Mouse (Mus musculus) small intestine, adult 2 months (tissue): Measurements from ENCODE around the gene Mfn2. TPM values are rescaled to one million over a fixed set of nuclear protein-coding genes. Genes with fewer than 3 reads are reported as not detected.

Experiments
- H3K27ac ChIP-seq: fragments of 200-500 bp; 2 replicates; pipeline ENCODE4 v1.5.1; 2012; ENCODE audit warnings: low read depth, low read length, control low read depth, inconsistent platforms; ENCODE audit not compliant: insufficient read depth
- H3K27me3 ChIP-seq: fragments of 200-500 bp; 2 replicates; pipeline ENCODE4 v1.6.1; 2012; ENCODE audit warnings: mild to moderate bottlenecking, moderate library complexity, low read length, inconsistent platforms; ENCODE audit not compliant: control insufficient read depth, insufficient read depth
- H3K36me3 ChIP-seq: fragments of 200-500 bp; 2 replicates; pipeline ENCODE4 v1.6.1; 2012; ENCODE audit warnings: mild to moderate bottlenecking, low read length, control low read depth, inconsistent platforms; ENCODE audit not compliant: control insufficient read depth, insufficient read depth
- H3K4me1 ChIP-seq: fragments of 200-500 bp; 2 replicates; pipeline ENCODE4 v1.6.1; 2012; ENCODE audit warnings: low read length, inconsistent platforms, mixed read lengths; ENCODE audit not compliant: control insufficient read depth, insufficient read depth, insufficient read length
- H3K4me3 ChIP-seq: fragments of 200-500 bp; 2 replicates; pipeline ENCODE4 v1.5.1; 2012; ENCODE audit warnings: low read depth, mild to moderate bottlenecking, control low read depth, inconsistent platforms, low read length, moderate library complexity
- CTCF ChIP-seq: fragments of 200-500 bp; IDR thresholded peaks from 2 replicates; pipeline ENCODE4 v1.5.1; 2012; ENCODE audit warnings: low read depth, mild to moderate bottlenecking, control low read depth, inconsistent platforms, low read length, moderate library complexity, mixed read lengths; ENCODE audit not compliant: insufficient replicate concordance, insufficient read length; ENCODE audit errors: extremely low read depth
- POLR2A ChIP-seq: fragments of 200-500 bp; IDR thresholded peaks from 2 replicates; pipeline ENCODE4 v1.6.1; 2012; ENCODE audit warnings: low read depth, mild to moderate bottlenecking, control low read depth, inconsistent platforms, low read length, moderate library complexity
- WGBS: fragments of 180-500 bp; shearing (Covaris S2); methylation state at CpG from one replicate; pipeline ENCODE4 v1.1.7; 2018; 5-methylcytosine and 5-hydroxymethylcytosine counted together
- polyA plus RNA-seq: library from polyadenylated mRNA; depleted of rRNA; stranded (reverse); fragments of >200 nt; gene quantifications from 2 replicates; pipeline ENCODE4 v1.2.3, GENCODE M21; 2012; rRNA removed

The Mfn2 gene
- 38.0 and 72.8 TPM in 2 replicates for polyA plus RNA-seq

- TF ChIP-seq CTCF, result no peak
- peak; percentile 43 for TF ChIP-seq POLR2A
- Histone ChIP-seq H3K36me3 (peaks cover 11% of the 10 kb centered on the region), H3K4me3 (peak within 1 kb of the TSS; percentile 74), H3K27me3 (no peaks in the 10 kb centered on the region), H3K4me1 (peaks cover 20% of the 10 kb centered on the region), H3K27ac (peak within 1 kb of the TSS; percentile 99)
- under 1% methylated on average over 59 of the region's 59 CpGs for WGBS
Measured at GRCm38 (mm10) chr4:147904313-147905089, at the start of gene Mfn2. TSS of gene Mfn2 (minus strand) at chr4:147904704.

GRCm38 (mm10) chr4:147953590-147953989, 49.1 kb upstream of the Mfn2 start:
- peaks cover 11% of the 10 kb centered on the region for H3K36me3 ChIP-seq
- H3K27me3 ChIP-seq, result no peaks in the 10 kb centered on the region
- no peaks in the 10 kb centered on the region for H3K4me1 ChIP-seq
- 15% methylated on average over 4 of the region's 4 CpGs for WGBS
- H3K27ac ChIP-seq, result no peak overlapping the region
- TF ChIP-seq CTCF, result peak; percentile 46; the same call in 1 of the 2 replicates
- no peak for TF ChIP-seq POLR2A
- H3K4me3 ChIP-seq, result no peak overlapping the region

- WGBS, result 18% methylated on average over 2 of the region's 2 CpGs
- H3K36me3 ChIP-seq, result peaks cover 53% of the 10 kb centered on the region
Measured at GRCm38 (mm10) chr4:147947511-147947910, 43.0 kb upstream of the Mfn2 start.

GRCm38 (mm10) chr4:147943005-147943404, 38.5 kb upstream of the Mfn2 start:
- Histone ChIP-seq H3K4me1 (peaks cover 25% of the 10 kb centered on the region), H3K27me3 (no peaks in the 10 kb centered on the region), H3K36me3 (peaks cover 39% of the 10 kb centered on the region), H3K27ac (no peak overlapping the region), H3K4me3 (peak overlapping the region; percentile 12; the same call in 1 of the 2 replicates)
- whole genome bisulfite sequencing, result 56% methylated on average over 1 of the region's 1 CpGs
- TF ChIP-seq CTCF, result no peak
- TF ChIP-seq POLR2A, result no peak

More at GRCm38 (mm10) chr4:147947511-147947910, 43.0 kb upstream of the Mfn2 start:
- H3K27me3 ChIP-seq, result no peaks in the 10 kb centered on the region
- TF ChIP-seq CTCF (no peak), POLR2A (no peak)
- H3K27ac ChIP-seq, result no peak overlapping the region
- no peak overlapping the region for H3K4me3 ChIP-seq
- peaks cover 18% of the 10 kb centered on the region for H3K4me1 ChIP-seq

GRCm38 (mm10) chr4:147941045-147942020, 36.8 kb upstream of the Mfn2 start:
- TF ChIP-seq CTCF, result no peak
- TF ChIP-seq POLR2A, result no peak
- WGBS, result 2% methylated on average over 88 of the region's 88 CpGs
- Histone ChIP-seq H3K27ac (peak overlapping the region; percentile 69), H3K27me3 (no peaks in the 10 kb centered on the region), H3K4me3 (peak overlapping the region; percentile 88), H3K4me1 (peaks cover 25% of the 10 kb centered on the region), H3K36me3 (peaks cover 25% of the 10 kb centered on the region)

GRCm38 (mm10) chr4:147940576-147941044, 36.1 kb upstream of the Mfn2 start, which contains the start of gene 2510039O18Rik:
TSS of gene 2510039O18Rik (plus strand) at chr4:147940895.
- TF ChIP-seq CTCF (no peak), POLR2A (peak; percentile 93; the same call in 1 of the 2 replicates)
- peak within 1 kb of the TSS; percentile 88 for H3K4me3 ChIP-seq
- 1% methylated on average over 35 of the region's 35 CpGs for WGBS
- H3K27me3 ChIP-seq, result no peaks in the 10 kb centered on the region
- H3K27ac ChIP-seq, result peak within 1 kb of the TSS; percentile 69
- H3K4me1 ChIP-seq, result peaks cover 25% of the 10 kb centered on the region
- H3K36me3 ChIP-seq, result peaks cover 18% of the 10 kb centered on the region
